Mouse (Mus musculus) CD4-positive, CD25-positive, alpha-beta regulatory T cell, adult 2 months (primary cell): ENCODE measurements at regions not wholly inside any gene's neighbourhood (a gene's known extent, or its start where the extent isn't known, plus 50 kb on each side); places are given as distances from the start of the nearest gene placed in this dataset.

Experiments used
- DNase-seq: peaks from one replicate; pipeline ENCODE4 v3.0.0-alpha.2; 2012; ENCODE audit warnings: low read depth, low spot score

DNA sequence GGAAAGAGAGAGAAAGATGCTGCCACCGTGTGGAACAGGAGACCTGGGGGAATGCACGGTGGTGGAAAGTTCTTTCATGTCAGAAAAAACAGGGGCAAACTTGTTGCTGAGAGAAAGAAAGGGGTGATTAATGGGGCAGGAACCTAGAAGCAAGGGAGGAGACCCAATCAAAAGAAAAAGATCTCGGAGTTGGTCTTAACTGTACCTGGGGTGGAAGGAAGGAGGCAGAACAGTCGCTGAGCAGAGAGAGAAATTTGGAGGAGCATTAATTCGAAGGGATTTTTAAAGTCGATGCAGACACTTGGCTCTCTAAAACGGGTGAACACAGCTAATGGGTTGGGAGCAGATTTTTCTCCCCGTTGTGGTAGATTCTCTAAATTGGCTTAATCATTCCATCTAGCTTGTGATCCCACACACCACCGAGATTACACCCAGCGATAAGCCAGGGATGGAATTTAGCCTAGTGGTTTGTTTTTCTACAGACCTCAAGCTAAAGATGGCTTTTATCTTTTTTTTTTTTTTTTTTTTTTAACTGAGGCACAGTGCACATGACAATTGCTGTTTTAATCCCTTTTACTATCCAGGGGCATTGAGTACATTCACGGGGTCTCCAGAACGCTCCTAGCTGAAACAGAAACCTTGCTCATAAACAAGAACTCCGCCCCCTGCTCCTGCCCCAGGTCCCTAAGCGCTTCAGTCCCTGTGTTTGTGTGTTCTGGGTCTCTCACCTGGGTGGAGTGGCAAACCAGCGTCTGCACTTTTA, 73.1 kb upstream of the Cpm start:
- DNase-seq = no peak

DNA sequence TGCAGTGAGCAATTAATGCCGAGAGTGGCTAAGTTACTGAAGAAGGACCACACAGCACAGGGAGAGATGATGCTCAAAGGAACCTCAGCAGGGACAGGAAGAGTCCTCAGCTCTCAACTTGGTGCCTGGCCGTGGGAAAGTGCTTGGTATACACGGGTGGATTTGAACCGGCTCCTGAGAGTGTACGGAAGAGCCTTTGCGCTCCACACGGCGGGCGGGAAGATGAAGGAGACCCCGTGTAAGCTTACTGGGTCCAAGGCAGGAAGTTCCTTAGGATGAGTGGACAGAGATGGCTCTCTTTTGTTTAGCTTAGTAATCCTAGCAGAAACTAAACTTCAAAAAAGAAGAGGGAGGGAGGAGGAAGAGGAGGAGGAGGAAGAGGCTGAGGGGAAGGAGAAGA, 73.8 kb upstream of the Cpm start:
- DNase-seq = no peak

- no peak for DNase-seq
These were observed 74.3 kb upstream of the Cpm start for GRCm38 (mm10) chr10:117555044-117555443.

- no peak for DNase-seq
These were observed 74.8 kb upstream of the Cpm start for GRCm38 (mm10) chr10:117554533-117554932.

- no peak for DNase-seq
These were observed 75.8 kb upstream of the Cpm start for GRCm38 (mm10) chr10:117553211-117554186.

DNA sequence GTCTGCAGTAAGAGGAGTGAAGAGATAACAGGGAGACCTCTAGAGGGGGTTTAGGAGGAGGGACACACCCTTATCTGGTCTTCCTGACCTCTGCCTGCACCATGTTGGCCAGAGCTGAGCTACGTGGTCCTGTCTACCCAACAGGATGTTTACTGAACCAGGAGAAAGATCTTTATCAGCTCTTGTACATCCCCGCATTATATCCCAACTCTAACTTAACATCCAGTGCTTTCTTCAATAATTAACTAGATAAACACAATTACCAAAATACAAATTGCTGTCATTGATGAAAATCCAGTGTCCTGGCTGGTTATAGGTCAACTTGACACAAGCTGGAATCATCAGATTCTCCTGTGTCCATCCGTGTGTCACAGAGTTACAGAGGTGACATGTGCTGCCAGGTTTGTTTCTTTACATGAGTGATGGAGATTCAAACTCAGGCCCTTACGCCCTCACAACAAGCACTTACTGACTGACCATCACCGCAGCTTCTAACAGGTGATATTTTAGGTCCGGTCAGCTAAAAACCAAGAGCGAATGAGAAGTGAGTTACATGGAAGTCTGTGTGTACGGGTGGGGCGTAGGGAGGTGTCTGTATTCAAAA, 77.1 kb upstream of the Cpm start:
- DNase-seq = no peak

DNA sequence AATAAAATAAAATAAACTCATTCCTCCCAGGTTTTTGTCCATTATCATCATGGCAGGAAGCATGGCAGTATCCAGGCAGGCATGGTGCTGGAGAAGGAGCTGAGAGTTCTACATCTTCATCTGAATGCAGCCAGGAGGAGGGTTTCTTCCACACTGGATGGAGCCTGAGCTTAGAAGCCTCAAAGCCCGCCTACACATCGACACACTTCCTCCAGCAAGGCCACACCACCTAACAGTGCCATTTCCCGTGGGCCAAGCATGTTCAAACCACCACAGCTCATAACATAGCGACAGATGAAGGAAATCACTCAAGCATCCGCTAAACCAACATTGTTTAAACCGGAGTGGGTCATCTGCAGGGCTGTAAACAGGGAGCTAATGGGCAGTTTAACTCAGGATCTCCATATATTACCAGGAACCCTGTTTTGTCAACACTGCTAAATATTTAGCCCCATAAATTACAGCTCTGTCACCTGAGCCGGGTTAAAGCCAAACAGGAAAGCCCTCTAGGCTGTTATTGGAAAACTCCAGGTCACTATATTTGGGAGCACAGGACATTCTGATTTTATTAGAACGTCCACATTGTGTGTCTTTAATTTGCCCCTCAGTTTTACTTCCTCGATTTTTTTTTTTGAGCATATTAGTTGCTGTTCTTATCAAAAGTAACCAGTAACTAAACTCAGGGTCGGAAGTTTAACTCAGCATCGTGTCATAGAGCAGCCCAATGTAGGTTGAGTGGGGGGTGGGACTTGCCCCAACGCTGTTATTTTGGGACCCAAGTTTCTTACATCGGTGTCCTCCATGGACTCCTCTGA, 77.9 kb upstream of the Cpm start:
- DNase-seq = no peak

GRCm38 (mm10) chr10:117549854-117550605, 79.3 kb upstream of the Cpm start:
- DNase-seq = no peak

- no peak for DNase-seq
These were observed 79.8 kb upstream of the Cpm start for GRCm38 (mm10) chr10:117549506-117549830.

DNA sequence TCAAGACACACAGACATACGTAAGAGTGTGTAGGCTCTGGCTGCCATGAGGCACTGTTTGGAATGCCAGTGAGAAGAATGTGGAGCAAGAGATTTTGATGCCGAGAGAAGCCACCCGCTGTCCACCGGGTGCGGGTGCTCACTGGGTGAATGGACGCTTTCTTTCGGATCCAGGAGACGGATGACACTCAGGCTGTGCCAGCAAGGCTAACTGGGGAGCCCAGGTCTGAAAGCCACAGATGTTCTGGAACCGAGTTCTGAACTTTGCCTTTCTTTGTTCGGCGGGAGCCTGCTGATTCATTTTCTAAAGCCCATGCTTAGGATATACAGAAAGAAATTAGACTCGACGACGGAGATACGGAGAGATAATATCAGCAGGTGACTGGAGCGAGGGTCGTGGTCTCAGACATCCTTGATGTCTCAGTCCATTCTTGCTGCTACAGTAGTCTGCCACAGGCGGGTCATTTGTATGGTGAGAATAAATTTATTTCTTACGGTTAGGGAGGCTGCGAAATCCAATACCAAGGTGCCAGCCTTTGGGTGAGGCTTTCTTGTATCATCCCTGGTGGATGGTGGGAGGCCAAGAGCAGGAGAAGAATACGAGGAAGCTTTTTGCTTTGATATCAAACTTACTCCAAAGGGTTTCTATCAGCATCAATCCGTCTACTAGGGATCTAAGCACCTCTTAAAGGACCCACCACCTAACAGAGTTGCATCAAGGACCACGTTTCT, 80.4 kb upstream of the Cpm start:
- no peak for DNase-seq

DNA sequence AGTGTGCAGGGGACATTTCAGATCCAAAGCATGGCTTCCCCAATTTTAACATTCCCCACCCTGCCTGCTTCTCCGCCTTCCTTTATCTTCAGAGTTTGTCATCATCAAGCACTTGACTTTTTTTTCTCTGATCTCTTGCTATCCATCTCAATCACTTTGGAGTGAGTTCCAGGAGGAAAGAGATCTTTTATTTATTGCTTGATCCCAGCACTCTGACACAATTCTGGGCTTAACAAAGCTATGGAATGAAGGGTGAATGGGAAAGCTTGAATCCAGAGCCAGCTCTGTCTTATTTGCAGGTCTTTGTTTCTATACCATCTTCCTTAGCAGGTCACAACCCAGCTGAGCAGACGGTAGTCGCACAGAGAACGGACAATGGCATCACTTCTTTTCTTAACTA, 81.0 kb upstream of the Cpm start:
- no peak for DNase-seq

DNA sequence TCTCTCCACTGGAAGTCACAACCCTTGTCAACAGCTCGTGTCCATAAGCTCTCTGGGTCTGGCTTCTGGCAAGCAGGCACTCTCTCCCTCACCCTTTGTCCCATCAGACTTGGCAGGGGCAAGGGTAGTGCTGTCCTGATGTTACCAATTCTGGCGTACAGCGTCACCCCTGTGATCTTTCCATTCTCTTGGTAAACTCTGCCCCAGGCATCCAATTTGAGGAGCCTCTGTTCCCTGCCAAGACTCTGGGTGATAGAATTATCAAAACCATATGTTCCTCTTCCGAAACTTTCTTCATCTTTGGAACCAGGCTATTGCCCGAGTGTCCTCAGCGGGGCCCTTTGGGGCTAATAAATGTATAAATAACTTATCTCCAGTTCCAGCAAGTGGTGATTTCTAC, 82.0 kb upstream of the Cpm start:
- no peak for DNase-seq

GRCm38 (mm10) chr10:117545842-117546631, 83.3 kb upstream of the Cpm start:
- DNase-seq = no peak

- DNase-seq = no peak
These were observed 84.4 kb upstream of the Cpm start for GRCm38 (mm10) chr10:117544680-117545546.

- no peak for DNase-seq
These were observed 85.2 kb upstream of the Cpm start for GRCm38 (mm10) chr10:117543995-117544679.

DNA sequence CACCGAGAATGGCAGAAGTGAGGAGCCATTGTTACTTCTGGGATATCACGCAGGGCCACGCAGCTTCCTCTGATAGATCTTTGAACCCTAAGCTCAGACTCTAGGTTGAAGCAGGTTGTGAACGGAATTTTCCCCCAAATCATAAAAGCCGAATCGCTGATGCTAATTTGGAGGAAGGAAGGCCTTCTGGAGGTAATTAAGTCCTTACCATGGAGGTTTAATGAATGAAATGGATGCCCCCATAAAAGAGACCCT, 85.7 kb upstream of the Cpm start:
- DNase-seq = no peak

DNA sequence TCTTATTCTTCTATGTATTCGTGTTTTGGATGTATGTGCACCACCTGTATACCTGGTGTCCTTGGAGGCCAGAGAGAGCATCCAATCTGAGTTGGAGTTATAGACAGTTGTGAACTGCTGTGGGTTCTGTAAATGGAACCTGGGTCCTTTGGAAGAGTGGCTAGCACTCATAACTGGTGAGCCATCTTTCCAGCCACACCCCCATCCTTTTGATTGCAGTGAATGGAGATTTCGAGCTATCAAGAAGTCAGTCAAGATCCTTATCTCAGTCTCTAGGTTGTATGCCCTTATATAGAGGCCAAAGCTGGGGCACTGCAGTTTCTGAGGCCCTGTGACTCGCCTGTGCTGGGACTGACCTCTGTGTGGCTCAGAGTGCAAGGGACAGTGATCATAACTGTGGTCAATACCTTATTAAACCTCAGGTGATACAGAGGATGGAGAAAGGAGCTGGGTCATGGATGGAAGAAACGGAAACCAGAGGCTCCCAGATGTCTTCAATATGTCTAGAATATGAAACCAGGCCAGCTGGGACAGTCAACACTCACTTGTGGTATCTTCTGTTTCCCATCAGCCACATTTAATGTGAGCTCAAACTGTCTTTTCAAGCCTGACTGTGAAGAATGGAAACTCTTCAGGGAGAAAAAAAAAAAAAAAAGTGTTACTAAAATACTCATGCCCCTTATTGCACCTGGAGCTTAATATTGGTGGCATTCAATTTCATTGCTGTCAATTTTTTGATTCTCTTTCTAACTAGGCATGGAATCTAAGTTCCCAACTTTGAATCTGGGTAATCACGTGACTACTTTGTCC, 86.2 kb upstream of the Cpm start:
- DNase-seq = peak; percentile 7
